Mouse (Mus musculus) adrenal gland, adult 8-10 months (tissue): Measurements from ENCODE around the gene Mfsd11. TPM values are rescaled to one million over a fixed set of nuclear protein-coding genes. Genes with fewer than 3 reads are reported as not detected.
"Not testable (repeated sequence)": the region's sequence is repeated elsewhere in the genome, so short reads cannot be mapped to it uniquely, and the experiment has no call there.

Experiments
- DNase-seq: peaks from one replicate; pipeline ENCODE4 v3.0.0; 2022
- total RNA-seq, 4 experiments: library from RNA; stranded (reverse); gene quantifications; 2 replicates each; pipeline ENCODE4 v1.2.4; 2022

The Mfsd11 gene
- total RNA-seq, 4 experiments from 2014 or later, result 45.7 to 69.2 (median 52.9) TPM

GRCm38 (mm10) chr11:116848086-116848876, 4.0 kb upstream of the Mfsd11 start:
- DNase-seq, result no peak

GRCm38 (mm10) chr11:116848877-116849178, 3.4 kb upstream of the Mfsd11 start:
- not testable (repeated sequence) for DNase-seq

DNA sequence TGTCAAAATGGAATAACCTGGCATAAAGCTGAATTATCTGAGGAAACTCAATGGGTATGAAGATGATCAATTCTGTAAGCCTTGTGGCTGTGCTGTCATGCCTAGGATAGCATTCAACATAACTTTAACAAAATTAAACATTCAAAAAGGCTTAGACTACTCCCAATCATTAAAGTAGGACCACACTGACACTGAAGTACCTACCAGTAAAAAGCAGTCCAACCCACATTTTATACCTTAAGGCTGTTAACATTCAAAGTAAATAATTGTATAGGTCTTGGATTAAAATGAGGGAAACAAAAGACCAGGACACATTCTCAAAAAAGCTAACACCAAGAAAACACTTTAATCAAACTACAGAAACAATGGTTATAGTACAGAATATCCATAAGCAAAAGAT, 2.7 kb upstream of the Mfsd11 start:
- DNase-seq, result no peak

DNA sequence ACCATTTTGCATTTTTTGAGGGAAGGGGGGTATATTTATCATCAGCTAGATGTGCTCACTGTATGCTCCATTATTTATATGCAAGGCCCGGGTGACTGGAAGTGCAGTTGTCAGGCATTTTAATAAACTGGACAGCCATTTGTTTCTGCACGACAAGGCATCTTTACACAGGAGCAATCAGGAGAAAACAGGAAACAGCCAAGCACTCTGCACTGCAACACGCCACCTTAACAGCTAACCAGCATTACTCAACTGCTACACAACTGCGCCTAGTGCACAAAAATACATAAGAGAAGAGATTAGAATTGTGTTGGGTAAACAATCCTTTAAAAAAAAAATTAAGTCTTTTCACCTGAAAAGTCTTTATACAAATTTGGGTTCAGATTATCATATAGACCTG, 2.2 kb upstream of the Mfsd11 start:
- no peak for DNase-seq

DNA sequence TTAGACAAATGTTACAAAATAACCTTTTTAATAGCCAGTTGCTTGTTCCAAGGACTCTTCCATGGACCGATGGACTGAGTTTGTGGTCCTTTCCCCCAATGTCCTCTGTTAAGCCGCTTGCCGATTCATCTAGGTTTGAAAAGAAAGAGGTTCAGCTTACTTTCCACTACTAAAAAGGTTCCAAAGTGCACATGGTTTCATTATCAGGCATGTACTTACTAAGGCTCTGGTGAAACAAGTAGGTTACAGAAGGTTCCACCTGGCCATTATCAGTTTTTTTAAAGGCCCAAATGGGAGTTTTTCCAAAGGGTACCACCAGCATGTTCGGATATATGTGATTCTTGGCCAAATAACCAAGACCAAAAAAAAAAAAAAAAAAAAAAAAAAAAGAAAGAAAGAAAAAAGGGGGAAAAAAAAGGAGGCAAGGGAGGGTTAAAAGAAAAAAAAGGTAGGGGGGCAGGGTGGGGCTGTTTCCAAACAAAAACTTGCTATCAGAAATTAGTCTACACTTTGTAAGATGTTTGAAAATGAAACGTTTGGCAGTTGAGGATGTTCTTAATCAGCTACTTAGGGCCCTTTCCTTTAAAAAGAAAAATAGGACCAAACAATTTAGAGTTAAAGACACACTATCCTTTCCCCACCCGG, 1.3 kb upstream of the Mfsd11 start:
- no peak for DNase-seq

DNA sequence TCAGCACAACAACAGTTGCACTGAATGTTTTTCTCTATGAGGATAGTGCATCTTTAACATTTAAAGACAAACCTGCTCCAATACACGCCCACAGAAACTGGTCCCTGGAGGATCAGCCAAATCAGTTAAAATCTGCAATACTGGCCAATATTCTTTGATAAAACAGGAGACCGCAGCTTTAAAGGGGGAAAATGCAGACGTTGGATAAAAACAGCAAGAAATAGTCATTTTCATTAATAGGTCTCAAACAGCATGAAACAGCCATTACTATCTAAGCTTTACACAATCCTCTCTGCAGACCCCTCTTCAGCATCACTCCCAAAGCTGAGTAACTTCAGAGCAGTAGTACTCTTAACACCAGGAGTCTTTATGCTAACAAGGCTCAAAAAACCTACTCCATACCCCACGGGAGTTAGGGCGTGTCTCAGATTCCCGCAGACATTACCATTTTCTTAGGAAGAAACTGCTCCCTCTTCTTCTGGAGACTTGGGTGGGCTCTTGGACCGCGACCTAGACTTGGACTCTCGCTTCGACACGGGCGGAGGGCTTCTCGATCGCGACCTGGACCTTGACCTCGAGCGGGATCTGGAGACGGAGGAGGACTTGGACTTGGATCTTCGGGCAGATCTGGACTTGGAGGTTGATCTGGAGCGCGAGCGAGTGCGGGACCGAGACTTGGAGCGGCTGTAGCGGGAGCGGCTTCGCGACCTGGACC, 507 bp upstream of the Mfsd11 start:
- peak; percentile 49 for DNase-seq

DNA sequence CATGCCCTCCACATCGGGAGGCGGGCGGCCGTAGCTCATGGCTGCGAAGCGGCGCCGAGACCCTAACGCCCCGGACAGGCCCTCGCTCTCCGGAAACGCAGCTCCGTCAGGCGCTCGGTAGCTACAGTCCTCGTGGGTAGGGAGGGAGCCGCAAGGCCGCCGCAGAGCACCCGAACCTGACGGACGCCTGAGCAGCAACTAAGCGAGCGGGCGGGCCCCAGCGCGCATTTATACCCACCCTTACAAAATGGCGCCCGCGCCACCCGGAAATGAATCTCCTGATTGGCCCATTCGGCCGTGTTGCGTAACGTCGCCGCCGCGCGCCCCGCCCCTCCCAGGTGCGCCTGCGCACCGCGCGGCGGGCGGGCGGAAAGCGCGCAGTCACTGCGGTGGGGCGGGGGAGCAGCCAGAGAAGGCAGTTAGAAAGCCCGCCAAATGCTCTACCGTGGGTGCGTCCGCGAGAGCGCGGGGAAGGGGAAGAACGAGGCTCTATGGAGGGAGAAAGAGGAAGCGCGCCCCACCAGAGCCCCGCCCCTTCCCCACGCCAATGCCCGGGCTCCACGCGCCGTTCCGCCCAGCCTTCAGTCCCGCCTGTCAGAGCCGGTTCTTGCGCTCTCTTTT, 761 bp downstream of the Mfsd11 start, which contains the start of gene Srsf2:
Srsf2 (minus strand) TSS at position 204 of the 621 bp plus-strand sequence.
- peak; percentile 93 for DNase-seq

- DNase-seq, result peak; percentile 96
These were observed 1.3 kb downstream of the Mfsd11 start for GRCm38 (mm10) chr11:116853512-116853928.

DNA sequence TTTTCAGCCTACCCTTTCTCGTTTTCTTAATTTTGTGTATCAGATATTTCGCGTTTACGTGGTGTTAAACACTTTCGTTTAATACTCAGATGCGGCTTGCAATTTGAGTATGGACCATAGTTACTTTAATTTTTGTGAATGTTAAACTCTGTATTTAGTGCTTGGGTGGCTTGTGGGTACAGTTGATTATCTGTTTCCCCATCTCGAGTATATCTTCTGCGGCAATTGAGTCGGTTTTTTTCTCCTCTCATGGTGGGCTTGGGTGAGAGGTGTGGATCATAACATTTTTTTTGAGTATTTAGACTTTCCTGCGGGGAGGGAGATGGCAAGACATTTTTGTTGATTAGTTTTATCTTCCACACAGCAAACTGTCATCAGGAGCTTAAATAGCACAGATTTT, 2.0 kb downstream of the Mfsd11 start:
- DNase-seq, result no peak

- no peak for DNase-seq
These were observed 5.1 kb downstream of the Mfsd11 start for GRCm38 (mm10) chr11:116857183-116857850.

GRCm38 (mm10) chr11:116864444-116864843, 12.2 kb downstream of the Mfsd11 start:
- DNase-seq, result no peak

DNA sequence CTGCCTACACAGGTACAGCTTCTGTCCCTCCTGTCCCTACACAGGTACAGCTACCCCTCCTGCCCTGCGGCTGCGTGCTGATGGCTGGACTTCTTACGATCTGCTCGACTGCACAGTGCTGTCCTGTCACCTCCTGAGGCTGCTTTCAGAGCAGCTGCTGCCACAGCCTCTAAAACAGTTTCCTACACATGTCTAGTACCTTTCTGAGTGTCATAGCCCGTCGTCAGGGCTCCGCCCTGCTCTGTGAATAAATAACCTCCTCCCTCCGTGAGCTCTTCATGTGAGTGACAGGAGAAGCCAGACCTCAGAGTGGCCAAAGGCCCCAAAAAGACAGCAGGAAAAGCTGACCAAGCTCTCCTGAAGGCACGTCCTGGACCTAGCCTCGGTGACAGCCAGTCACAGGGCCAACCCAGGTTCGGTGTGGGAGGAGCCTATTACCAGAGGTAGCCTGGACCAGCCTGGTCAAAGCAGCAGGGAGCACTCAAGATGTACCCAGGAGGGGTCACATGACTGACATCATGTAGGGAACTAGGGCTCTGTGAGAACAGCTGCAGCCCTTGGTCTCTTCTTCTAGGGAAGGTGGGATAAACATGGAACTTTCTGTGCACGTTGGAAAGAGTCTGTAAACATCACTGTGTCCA, 13.8 kb downstream of the Mfsd11 start:
- DNase-seq, result no peak

- no peak for DNase-seq
These were observed 15.9 kb downstream of the Mfsd11 start for GRCm38 (mm10) chr11:116868129-116868528.

DNA sequence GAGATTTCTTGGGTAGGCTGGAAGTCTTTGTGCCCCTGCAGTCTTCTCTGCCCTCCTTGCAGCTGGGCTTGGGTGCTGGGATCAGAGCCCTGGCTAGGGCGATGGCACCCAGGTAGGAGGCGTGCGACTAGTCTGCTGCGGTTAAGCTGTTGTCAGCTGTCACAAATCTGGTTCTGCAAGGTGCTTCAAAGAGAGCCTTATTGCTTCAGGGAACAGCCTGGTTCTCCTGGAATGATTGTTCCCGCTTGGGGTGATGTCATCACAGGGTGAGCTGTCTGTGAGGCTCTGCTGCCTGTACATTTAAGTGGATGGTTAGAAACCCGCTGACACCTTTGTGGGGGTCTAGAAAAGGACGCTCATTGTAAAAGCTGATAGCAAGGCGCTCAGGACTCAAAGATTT, 17.0 kb downstream of the Mfsd11 start:
- DNase-seq, result no peak

- DNase-seq, result no peak
These were observed 17.4 kb downstream of the Mfsd11 start for GRCm38 (mm10) chr11:116869641-116870040.

DNA sequence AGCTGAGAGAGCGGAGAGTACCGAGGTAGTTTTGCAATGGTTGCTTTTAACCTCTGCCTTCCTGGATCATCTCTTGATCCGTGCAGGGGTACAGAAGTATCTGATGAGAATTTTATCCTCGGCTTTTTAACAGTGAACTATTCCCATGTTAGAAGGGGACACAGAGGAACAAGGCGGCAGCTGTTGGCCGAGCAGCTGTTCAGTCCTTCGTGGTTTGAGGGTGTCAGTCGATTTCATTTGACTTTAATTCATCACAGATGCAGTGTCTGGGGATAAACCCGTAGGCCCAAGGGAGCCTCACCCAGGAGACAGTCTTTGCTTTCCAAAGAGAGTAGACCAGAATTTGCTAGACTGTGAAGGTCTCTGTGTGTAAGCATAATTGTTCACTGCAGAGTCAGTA, 19.3 kb downstream of the Mfsd11 start:
- no peak for DNase-seq

DNA sequence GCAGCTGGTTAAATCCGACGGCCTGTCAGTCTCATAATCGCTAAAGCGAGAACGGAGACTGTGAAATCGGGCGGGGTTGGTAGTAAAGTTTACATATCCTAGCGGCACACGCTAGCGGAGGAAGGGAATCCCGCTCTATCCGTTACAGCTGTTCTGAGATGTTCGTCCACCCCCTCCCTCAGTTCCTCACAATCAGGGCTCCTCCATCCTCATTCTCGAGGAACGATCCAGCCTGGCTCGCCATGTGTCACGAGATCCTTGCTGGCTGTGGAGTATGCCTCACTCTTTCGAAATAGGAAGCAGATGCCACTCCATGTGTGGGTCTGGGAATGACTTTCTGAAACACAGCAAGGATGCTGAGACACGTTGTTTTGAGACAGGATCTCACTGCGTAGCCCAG, 21.7 kb downstream of the Mfsd11 start:
- no peak for DNase-seq

DNA sequence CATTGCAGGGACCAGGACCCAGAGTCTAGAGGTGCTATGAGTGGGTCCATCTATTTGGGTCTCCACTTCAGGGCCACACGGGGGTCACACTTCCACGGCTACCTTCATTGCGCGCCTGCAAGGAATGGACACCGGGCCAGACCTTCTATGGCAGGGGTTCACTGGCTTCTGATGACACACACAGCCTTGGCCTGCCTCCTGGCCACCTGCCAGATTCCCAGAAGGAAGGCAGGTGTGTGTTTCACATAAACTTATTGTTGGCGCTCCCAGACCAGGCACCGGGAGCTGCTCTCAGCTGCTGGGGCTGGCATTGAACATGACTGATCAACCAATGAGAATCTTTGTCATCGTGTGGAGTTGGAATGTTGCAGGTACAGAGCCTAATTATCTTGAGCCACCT, 26.2 kb downstream of the Mfsd11 start:
- no peak for DNase-seq

DNA sequence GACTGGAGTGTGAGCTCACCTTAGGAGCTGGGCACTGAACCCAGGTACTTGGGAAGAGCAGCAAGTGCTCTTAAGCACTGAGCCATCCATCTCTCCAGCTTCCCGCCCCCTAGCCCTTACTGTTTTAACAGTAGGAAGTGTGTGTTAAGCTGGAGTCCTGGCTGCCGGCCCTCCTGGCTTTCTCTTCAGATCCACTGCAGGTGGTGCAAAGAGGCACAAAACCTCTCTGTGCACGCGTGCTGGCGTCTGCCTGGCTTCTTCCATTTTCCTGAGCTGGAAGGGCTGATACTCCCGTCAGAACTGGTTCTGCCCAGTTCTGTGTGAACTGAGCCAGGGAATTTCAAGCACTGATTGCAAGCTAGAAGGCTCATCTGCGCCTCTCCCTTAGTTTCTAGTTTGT, 28.6 kb downstream of the Mfsd11 start:
- DNase-seq, result no peak

DNA sequence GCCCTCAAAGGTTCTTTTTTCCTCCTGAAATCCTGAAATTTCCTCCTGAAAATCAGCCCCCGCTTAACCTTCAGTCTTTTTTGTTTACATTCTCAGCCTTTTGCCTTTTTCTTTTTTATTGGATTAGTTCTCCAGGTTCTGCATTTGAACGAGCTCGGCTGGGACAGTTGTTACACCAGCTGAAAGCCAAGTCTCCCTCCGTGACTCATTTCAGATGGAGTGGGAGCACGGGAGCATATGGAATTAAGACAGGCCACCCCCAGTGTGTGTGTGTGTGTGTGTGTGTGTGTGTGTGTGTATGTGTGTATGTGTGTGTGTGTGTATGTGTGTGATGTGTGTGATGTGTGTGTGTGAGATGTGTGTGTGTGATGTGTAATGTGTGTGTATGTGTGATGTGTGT, 29.2 kb downstream of the Mfsd11 start:
- DNase-seq, result no peak

GRCm38 (mm10) chr11:116882446-116882845, 30.2 kb downstream of the Mfsd11 start:
- DNase-seq, result no peak

DNA sequence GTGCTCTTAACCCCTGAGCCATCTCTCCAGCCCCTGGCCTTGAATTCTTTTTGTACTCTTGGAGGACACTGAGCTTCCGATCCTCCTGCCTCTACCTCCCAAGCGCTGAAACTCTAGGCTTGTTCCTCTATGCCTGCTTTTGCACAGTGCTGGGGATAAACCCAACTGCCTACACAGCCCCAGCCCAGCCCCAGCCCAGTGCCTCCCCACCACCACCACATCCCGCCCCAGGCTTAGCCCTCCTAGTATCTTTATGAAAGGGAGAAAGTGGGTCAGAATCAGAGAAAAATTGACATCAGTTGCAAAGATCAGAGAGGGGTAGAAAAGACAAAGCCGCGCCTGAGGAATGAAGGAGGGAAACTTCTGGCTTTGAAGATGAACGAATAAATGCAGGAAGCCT, 31.8 kb downstream of the Mfsd11 start:
- no peak for DNase-seq
